Mouse (Mus musculus) T-helper 2 cell (primary cell): Measurements from ENCODE around the gene Dnah17.

Experiments used
- in situ Hi-C: fragments of 300-600 bp; cut with MboI, MseI; formaldehyde crosslinking; loops from one replicate; pipeline ENCODE4 v1.15.1; 2025; ENCODE audit warnings: high pct_unique_total_duplicates

The Dnah17 gene

GRCm38 (mm10) chr11:118023475-118023874, 107.0 kb downstream of the Dnah17 start:
- in situ Hi-C loops = loop anchor here (5.0 kb wide), 1 partner anchor 151 kb away; the partner anchor contains the start of gene Tha1

DNA sequence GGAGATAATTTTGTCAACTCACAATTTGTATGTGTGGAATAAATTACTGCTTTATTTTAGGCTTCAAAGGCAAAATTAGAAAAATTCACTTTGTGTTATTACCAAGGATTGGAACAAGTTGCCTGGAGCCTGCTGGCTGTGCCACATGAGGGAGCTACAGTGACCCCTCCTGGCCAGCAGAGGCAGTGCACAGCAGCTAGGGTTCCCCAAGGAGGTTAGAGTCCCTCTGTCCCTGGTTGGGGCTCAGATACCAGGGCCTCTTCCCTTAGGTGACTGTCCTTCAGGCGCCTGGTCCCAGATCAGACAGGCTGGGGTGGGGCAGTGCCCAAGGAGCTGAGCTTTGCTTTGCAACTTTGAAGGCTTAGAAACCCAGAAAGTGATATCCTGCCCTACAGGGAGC, 108.6 kb downstream of the Dnah17 start:
- in situ Hi-C loops = loop anchor here (5.0 kb wide), 1 partner anchor 150 kb away; the partner anchor contains the start of gene Tha1

GRCm38 (mm10) chr11:118018328-118018727, 112.1 kb downstream of the Dnah17 start:
- in situ Hi-C loops = no loop called here

DNA sequence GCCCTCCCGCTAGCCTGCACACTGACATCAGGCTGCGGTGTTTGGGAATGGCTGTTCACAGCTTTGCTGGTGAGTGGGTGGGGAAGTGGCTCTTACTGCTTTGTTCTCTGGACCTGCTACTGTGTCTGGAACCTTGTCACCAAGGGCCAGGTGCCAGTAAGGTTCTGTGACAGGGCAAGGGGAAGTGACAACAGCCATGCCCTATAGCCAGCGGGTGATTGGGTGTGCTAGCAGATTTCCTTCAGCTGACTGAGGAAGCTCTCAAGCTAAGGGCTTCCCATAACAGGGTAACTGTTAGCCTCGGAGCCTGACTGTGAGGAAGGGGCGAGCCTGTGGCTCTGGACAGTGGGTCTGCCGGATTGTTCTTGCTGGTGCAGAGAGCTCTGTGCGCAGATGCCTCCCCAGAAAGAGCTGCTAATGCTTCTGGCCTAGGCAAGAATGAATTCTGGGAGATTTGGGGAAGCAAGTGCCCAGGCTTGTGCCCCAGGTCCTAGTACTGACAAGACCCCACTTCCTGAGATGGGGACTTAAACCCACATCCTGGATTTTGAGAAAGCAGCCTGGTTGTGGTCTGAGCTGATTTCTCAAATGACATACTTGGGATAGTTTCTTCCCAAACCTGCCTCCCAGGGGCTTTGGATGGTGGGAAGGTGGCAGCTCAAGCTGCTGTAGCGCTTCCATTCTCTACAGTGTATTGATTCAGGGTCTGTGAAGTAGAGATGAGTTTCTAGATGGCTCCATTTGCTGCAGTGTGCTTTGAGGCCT, 114.9 kb downstream of the Dnah17 start:
- in situ Hi-C loops = no loop called here

DNA sequence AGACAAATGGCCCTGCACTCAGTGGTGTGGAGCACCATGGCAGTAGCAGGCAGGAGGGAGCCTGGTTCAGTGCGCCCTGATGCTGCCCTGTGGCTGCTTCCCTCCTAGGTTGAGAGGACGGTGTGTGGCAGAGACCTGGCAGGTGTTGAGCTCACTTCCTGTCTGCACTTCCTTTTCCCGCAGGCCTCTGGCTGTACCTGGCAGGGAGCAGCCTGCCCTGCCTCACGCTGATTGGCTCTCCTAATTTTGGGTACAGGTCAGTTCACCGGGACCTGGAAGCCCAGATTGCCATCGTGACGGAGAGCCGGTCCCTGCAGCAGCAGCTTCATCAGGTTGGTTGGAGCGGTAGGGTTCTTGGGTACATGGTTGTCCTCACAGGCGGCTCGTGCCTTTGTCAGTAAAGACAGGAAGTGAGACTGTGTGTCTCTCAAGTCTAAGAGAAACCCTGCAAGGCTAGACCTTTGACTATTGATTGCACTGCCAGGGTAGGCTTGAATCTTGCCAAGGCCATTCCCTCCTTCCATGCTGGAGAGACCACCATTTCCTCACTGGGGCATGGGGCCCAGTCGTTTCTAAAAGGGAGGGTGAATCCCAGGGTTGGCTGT, 115.9 kb downstream of the Dnah17 start:
- in situ Hi-C loops = no loop called here

DNA sequence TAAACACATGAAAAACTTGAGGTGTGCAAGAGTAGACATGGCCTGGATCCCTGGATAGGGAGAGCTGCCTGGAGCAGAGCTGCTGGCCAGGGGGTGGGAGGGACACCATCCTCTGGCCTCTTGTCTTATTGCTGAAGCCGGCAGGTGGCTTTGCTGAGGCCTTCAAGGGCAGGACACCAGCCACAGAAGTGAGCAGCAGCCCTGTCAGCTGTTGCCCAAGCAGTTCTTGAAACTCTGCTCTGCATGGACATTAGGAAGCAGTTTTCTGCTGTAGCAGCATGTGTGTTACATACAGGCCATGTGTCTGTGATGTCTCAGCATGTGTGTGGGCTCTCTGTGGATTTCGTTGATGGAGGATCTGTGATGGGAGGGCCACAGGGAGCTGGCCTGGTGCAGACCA, 117.1 kb downstream of the Dnah17 start:
- in situ Hi-C loops = no loop called here

GRCm38 (mm10) chr11:118012595-118012994, 117.8 kb downstream of the Dnah17 start:
- in situ Hi-C loops = no loop called here

- in situ Hi-C loops = no loop called here
Measured at GRCm38 (mm10) chr11:118009865-118010571, 120.4 kb downstream of the Dnah17 start.

DNA sequence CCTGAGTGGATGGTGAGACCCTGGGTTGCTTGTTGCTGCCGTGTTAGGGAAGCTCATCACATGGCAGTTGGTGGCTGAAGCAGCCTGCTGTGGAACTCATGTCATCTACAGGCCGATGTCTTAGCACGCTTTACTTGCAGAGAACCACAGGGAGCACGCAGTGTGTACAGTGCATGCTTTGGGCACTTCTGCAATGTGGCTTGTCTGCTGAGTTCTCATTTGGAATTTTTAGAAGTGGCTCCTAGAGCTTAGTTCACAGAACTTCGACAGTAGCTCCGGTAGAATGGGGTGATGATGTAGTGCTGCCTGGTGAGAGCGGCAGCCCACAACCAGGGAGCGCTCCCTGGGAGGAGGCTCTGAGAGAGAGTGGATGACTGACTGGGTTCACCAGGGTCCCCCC, 121.6 kb downstream of the Dnah17 start:
- in situ Hi-C loops = no loop called here

DNA sequence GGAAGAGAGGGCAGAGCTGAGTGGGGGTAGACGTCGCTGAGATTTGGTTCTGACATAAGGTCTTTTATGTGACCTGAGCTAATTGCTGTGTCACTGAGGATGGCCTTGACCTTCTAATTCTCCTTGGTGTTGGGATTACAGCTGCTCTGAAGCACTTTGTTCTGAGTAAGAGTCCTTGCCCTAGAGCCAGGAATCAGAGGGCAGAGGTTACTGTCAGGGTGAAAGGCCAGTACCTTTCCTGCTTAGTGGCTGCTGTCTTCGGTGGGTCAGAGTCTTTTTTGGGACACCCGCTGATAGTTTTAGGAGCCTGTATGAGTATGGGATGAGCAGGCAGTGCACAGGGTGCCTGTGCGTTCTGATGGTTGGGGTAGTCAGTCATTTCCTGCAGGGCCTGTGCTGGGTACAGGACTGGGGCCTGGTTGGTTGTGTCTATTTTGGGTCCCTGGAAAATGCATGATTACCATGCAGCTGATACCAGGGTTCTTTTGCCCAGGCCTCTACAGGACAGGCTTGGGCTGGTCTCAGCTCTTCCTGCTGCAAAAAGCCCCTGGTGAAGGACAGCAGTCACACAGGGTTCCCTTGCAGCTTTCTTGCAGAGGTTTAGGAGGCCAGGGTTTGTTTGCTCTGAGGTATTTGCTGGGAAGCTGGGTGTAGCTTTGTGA, 122.2 kb downstream of the Dnah17 start:
- in situ Hi-C loops = no loop called here

GRCm38 (mm10) chr11:118007460-118008143, 122.8 kb downstream of the Dnah17 start:
- in situ Hi-C loops = no loop called here

DNA sequence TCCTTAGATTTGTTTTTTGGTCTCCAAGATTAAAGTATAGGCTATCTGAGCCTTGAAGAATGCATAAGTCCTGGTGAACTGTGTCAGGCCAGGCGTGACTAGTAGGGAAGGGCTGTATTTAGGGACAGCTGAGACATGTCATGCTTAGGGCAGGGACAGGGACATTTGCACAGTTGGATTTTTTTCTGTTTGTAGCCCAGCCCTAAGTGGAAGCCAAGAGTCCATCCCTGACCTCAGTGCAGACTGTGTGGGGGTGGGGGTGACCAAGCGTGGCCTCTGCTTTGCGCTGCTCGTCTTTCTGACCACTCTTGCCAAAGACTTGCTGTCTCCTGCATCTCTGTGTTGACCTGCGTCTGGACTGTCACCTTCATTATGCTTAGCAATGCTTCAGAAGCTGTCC, 126.2 kb downstream of the Dnah17 start:
- in situ Hi-C loops = no loop called here

- in situ Hi-C loops = no loop called here
Measured at GRCm38 (mm10) chr11:118003718-118004117, 126.7 kb downstream of the Dnah17 start.

GRCm38 (mm10) chr11:118003176-118003575, 127.3 kb downstream of the Dnah17 start:
- in situ Hi-C loops = no loop called here

GRCm38 (mm10) chr11:118000565-118001215, 129.7 kb downstream of the Dnah17 start:
- in situ Hi-C loops = no loop called here

- in situ Hi-C loops = no loop called here
Measured at GRCm38 (mm10) chr11:118000083-118000482, 130.4 kb downstream of the Dnah17 start.

GRCm38 (mm10) chr11:117999260-117999934, 131.0 kb downstream of the Dnah17 start:
- in situ Hi-C loops = no loop called here

DNA sequence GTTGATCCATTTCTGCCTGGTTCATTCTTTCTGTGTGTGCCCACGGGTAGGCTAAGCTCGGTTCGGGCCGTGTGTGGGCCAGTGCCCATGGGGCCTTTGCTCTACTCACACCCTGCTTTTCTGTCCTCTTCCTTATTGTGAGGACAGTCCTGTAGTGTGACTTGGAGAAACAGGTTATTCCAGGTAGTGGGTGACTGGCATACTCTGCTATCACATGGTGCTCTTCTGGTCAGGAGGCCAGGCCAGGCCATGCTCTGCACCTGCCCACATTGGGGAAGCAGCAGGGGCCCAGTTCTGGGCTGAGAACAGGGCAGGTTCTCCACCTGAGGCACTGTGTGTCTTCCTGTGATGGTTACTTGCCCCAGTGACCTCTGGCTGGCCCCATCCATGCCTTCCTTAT, 132.1 kb downstream of the Dnah17 start:
- in situ Hi-C loops = no loop called here

GRCm38 (mm10) chr11:117997085-117997484, 133.3 kb downstream of the Dnah17 start:
- in situ Hi-C loops = no loop called here

DNA sequence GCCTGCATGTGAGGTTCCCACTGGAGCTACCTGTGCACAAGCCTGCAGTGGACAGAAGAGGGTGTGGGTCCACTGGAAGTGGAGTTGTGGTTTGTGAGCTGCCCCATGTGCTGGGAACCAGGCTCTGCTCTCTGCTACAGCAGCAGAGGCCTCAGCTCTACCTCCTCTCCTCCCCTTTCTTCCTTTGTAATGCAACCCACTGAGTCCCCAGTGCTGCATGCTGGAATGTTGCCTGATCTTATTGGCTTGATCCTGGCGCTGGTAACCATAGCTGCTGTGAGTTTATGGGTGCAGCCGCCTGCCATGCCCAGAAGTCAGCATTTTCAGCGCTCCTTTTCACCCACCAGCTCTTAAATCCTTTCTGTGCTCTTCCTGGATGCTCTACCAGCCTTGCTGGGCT, 134.4 kb downstream of the Dnah17 start:
- in situ Hi-C loops = no loop called here
